Comparison of ENCODE assay signal across 8 mouse cellular contexts in the genomic region with DNA sequence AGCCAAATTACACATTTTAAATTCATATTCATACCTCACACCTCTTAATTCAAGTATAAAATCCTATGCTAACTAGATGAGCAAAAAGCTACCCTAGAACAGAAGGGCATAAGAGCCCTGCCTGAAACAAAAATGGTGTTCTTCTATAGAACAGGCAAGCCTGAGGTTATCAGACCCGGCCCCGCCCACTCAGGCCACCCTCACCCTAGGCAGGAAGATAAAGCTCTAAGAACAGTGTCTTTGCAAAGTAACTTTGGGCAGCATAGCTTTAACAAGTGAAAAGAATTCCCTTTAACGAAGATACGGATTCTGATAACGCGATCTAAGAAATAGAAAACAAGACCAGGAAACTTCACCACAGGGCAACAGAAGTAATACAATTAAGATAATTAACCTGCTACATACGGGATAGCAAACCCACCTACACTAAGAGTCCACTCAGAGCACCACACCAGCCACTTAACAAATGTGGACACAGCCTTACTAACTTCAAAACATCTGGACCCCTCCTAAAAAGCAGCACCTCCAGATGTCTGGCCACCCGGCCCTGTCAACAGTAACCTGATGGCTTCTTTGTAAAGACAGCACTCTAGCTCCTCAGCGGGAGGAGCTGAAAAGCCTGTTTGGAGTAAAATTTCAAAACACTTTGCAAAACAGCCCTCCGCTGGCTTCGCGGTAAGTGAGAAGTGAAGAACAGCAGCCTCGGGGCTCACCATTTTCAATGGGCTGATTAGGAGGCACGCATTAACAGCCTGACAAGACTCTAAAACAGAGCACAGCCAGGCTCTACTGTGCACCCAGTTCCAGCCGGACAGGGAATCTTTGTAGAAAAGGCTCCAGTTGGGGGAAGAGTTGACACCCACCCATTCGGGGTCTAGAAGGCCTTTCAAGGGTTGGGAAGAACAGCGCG. TPM values are rescaled to one million over a fixed set of nuclear protein-coding genes. Genes with fewer than 3 reads are reported as not detected.
DNase-seq lines count a peak whose midpoint lies in the region; ATAC-seq and TF ChIP-seq lines count a peak whose summit lies in the region.

No protein-coding gene starts in this region.

- WGBS in neural tube, embryonic 11.5 days, result 11% methylated on average over 18 of the region's 18 CpGs
- 8% methylated on average over 18 of the region's 18 CpGs for WGBS in forebrain, embryonic 14.5 days
- 8% methylated on average over 18 of the region's 18 CpGs for WGBS in kidney, embryonic 14.5 days
- 1% methylated on average over 18 of the region's 18 CpGs for WGBS in macrophage (ENCODE audit: missing documents)
- WGBS in stomach, postnatal 0 days, result 3% methylated on average over 18 of the region's 18 CpGs

- H3K27ac ChIP-seq in neural tube, embryonic 11.5 days (ENCODE audit: low read depth, low read length), result no peak overlapping the region
- peak overlapping the region; percentile 75; the same call in 1 of the 2 replicates for H3K27ac ChIP-seq in forebrain, embryonic 14.5 days (ENCODE audit: low read depth, low read length)
- H3K27ac ChIP-seq in kidney, embryonic 14.5 days (ENCODE audit: low read depth, low read length), result peak overlapping the region; percentile 20; the same call in 1 of the 2 replicates
- peak overlapping the region; percentile 68 for H3K27ac ChIP-seq in macrophage
- H3K27ac ChIP-seq in stomach, postnatal 0 days (replicated peaks), result peak overlapping the region; percentile 81

- no peaks in the 10 kb centered on the region for H3K27me3 ChIP-seq in neural tube, embryonic 11.5 days (ENCODE audit: control insufficient read depth, insufficient read depth, low read length)
- H3K27me3 ChIP-seq in forebrain, embryonic 14.5 days (replicated peaks; ENCODE audit: control insufficient read depth, insufficient read depth, low read length), result no peaks in the 10 kb centered on the region
- no peaks in the 10 kb centered on the region for H3K27me3 ChIP-seq in kidney, embryonic 14.5 days (ENCODE audit: control insufficient read depth, insufficient read depth, low read length)
- no peaks in the 10 kb centered on the region for H3K27me3 ChIP-seq in stomach, postnatal 0 days (ENCODE audit: control insufficient read depth, insufficient read depth, low read length)

- no peaks in the 10 kb centered on the region for H3K36me3 ChIP-seq in neural tube, embryonic 11.5 days (ENCODE audit: control insufficient read depth, insufficient read depth, low read length)
- H3K36me3 ChIP-seq in forebrain, embryonic 14.5 days (ENCODE audit: control insufficient read depth, insufficient read depth, low read length), result 0 out of 2 replicates have a peak, but pooled peaks cover 4% of the 10 kb centered on the region
- H3K36me3 ChIP-seq in kidney, embryonic 14.5 days (ENCODE audit: control insufficient read depth, insufficient read depth, low read length), result no peaks in the 10 kb centered on the region; the same call in 1 of the 2 replicates
- no peaks in the 10 kb centered on the region for H3K36me3 ChIP-seq in macrophage (ENCODE audit: inconsistent target)
- H3K36me3 ChIP-seq in stomach, postnatal 0 days (ENCODE audit: control insufficient read depth, insufficient read depth, low read length), result no peaks in the 10 kb centered on the region

- peak overlapping the region; percentile 53 for H3K4me3 ChIP-seq in neural tube, embryonic 11.5 days (ENCODE audit: low read depth, low read length)
- H3K4me3 ChIP-seq in forebrain, embryonic 14.5 days (ENCODE audit: low read depth, low read length), result peak overlapping the region; percentile 86
- peak overlapping the region; percentile 57 for H3K4me3 ChIP-seq in kidney, embryonic 14.5 days (ENCODE audit: low read length)
- H3K4me3 ChIP-seq in macrophage (ENCODE audit: inconsistent target), result peak overlapping the region; percentile 76
- peak overlapping the region; percentile 54 for H3K4me3 ChIP-seq in stomach, postnatal 0 days (ENCODE audit: low read depth, low read length)

- H3K4me1 ChIP-seq in neural tube, embryonic 11.5 days (ENCODE audit: control insufficient read depth, insufficient read depth, low read length), result peaks cover 5% of the 10 kb centered on the region; the same call in 1 of the 2 replicates
- peaks cover 16% of the 10 kb centered on the region for H3K4me1 ChIP-seq in forebrain, embryonic 14.5 days (ENCODE audit: control insufficient read depth, insufficient read depth, low read length)
- peaks cover 22% of the 10 kb centered on the region for H3K4me1 ChIP-seq in kidney, embryonic 14.5 days (ENCODE audit: control insufficient read depth, insufficient read depth, low read length)
- no peaks in the 10 kb centered on the region; the same call in 1 of the 2 replicates for H3K4me1 ChIP-seq in stomach, postnatal 0 days (replicated peaks; ENCODE audit: control insufficient read depth, insufficient read depth)

- H3K9ac ChIP-seq in neural tube, embryonic 11.5 days (ENCODE audit: low read length), result peak overlapping the region; percentile 64
- peak overlapping the region; percentile 79 for H3K9ac ChIP-seq in forebrain, embryonic 14.5 days (ENCODE audit: low read length)
- H3K9ac ChIP-seq in kidney, embryonic 14.5 days (ENCODE audit: low read depth, low read length), result peak overlapping the region; percentile 66
- peak overlapping the region; percentile 62 for H3K9ac ChIP-seq in stomach, postnatal 0 days (ENCODE audit: low read length)

- H3K79me2 ChIP-seq in macrophage (ENCODE audit: inconsistent target), result peaks cover 42% of the 10 kb centered on the region

- TF ChIP-seq CTCF in stomach, postnatal 0 days (IDR thresholded peaks at IDR 0.05; ENCODE audit: low read depth), result no peak

- TF ChIP-seq EP300 in stomach, postnatal 0 days (optimal IDR thresholded peaks at IDR 0.05), result no peak

- H3K9me3 ChIP-seq in neural tube, embryonic 11.5 days (ENCODE audit: control insufficient read depth, low read length), result no peaks in the 10 kb centered on the region
- H3K9me3 ChIP-seq in forebrain, embryonic 14.5 days (replicated peaks; ENCODE audit: control insufficient read depth, low read length), result no peaks in the 10 kb centered on the region
- H3K9me3 ChIP-seq in kidney, embryonic 14.5 days (ENCODE audit: control insufficient read depth, low read length), result no peaks in the 10 kb centered on the region
- no peaks in the 10 kb centered on the region for H3K9me3 ChIP-seq in stomach, postnatal 0 days (ENCODE audit: control insufficient read depth, low read length)

- DNase-seq in neural tube, embryonic 11.5 days (ENCODE audit: low spot score), result no peak
- no peak for DNase-seq in neural tube, embryonic 10.5 days (ENCODE audit: extremely low spot score, low spot score)
- DNase-seq in adrenal gland, adult 8-10 months, result peak; percentile 43
- peak; percentile 59 for DNase-seq in forebrain, embryonic 14.5 days (ENCODE audit: low spot score)
- DNase-seq in stomach, postnatal 0 days (ENCODE audit: low spot score), result peak; percentile 66
- DNase-seq in layer of hippocampus, adult 8-10 months (ENCODE audit: low spot score in 2 of 2), result no peak

- peak overlapping the region; percentile 51 for H3K4me2 ChIP-seq in neural tube, embryonic 11.5 days (ENCODE audit: low read depth)
- H3K4me2 ChIP-seq in forebrain, embryonic 14.5 days (ENCODE audit: low read length), result peak overlapping the region; percentile 86
- peak overlapping the region; percentile 73 for H3K4me2 ChIP-seq in kidney, embryonic 14.5 days (replicated peaks; ENCODE audit: low read depth, low read length)
- peak overlapping the region; percentile 79 for H3K4me2 ChIP-seq in stomach, postnatal 0 days (replicated peaks; ENCODE audit: low read depth)

- ATAC-seq in neural tube, embryonic 11.5 days (ENCODE audit: insufficient read depth, low FRiP score, low TSS enrichment), result peak; percentile 27
- peak; percentile 47 for ATAC-seq in forebrain, embryonic 14.5 days
- peak; percentile 34; the same call in 1 of the 2 replicates for ATAC-seq in kidney, embryonic 14.5 days (ENCODE audit: low FRiP score, low TSS enrichment)
- ATAC-seq in stomach, postnatal 0 days (ENCODE audit: low FRiP score, low TSS enrichment), result peak; percentile 1; the same call in 1 of the 2 replicates

RNA-seq across cellular contexts. Expression of a gene that starts 0.9 kb away (rescaled TPM):
- 1.8 and 1.9 TPM in 2 replicates for polyA plus RNA-seq in neural tube, embryonic 11.5 days (2014; fragmentation: Nextera tagmentation; extraction: Ambion mirVana)
- 10 to 100 TPM; 13.7 to 23.9 (median 20.8) TPM for total RNA-seq in adrenal gland, adult 8-10 months (2022)
- polyA plus RNA-seq in forebrain, embryonic 14.5 days (2014; fragmentation: Nextera tagmentation; extraction: Ambion mirVana), result 2.5 and 2.6 TPM in 2 replicates
- polyA plus RNA-seq in kidney, embryonic 14.5 days (2014; fragmentation: Nextera tagmentation; extraction: Ambion mirVana), result 3.2 and 5.5 TPM in 2 replicates
- total RNA-seq in macrophage (2018; cell fraction: chromatin; rRNA removed), result 10 to 100 TPM in 10 of 26 experiments, 1 to 10 TPM in 15, under 1 TPM in 1; 0.76 to 21.0 (median 8.4) TPM
- total RNA-seq in macrophage (2018; cell fraction: cytosol; rRNA removed), result 10 to 100 TPM in 15 of 26 experiments, 1 to 10 TPM in 11; 6.1 to 14.8 (median 11.2) TPM
- 10 to 100 TPM in 8 of 26 experiments, 1 to 10 TPM in 18; 2.0 to 21.3 (median 7.6) TPM for total RNA-seq in macrophage (2018; cell fraction: nucleus; rRNA removed)
- polyA plus RNA-seq in macrophage (2018), result 8.3 to 10.7 TPM (median 10.0 TPM) in 3 replicates
- 2.4 and 2.6 TPM in 2 replicates for polyA plus RNA-seq in stomach, postnatal 0 days (2015; fragmentation: Nextera tagmentation; extraction: Ambion mirVana)
- 10 to 100 TPM; 12.9 to 17.6 (median 14.5) TPM for total RNA-seq in layer of hippocampus, adult 8-10 months (2022)

RNA-seq across cellular contexts. Expression of a gene that starts 53.2 kb away (rescaled TPM):
- 10.7 and 10.9 TPM in 2 replicates for polyA plus RNA-seq in neural tube, embryonic 11.5 days (2014; fragmentation: Nextera tagmentation; extraction: Ambion mirVana)
- 10 to 100 TPM; 22.6 to 31.6 (median 27.9) TPM for total RNA-seq in adrenal gland, adult 8-10 months (2022)
- 9.4 and 10.7 TPM in 2 replicates for polyA plus RNA-seq in forebrain, embryonic 14.5 days (2014; fragmentation: Nextera tagmentation; extraction: Ambion mirVana)
- polyA plus RNA-seq in kidney, embryonic 14.5 days (2014; fragmentation: Nextera tagmentation; extraction: Ambion mirVana), result 5.2 and 9.8 TPM in 2 replicates
- total RNA-seq in macrophage (2018; cell fraction: chromatin; rRNA removed), result 10 to 100 TPM in 16 of 26 experiments, 1 to 10 TPM in 10; 2.0 to 48.8 (median 17.9) TPM
- total RNA-seq in macrophage (2018; cell fraction: cytosol; rRNA removed), result 10 to 100 TPM in 9 of 26 experiments, 1 to 10 TPM in 17; 2.3 to 17.5 (median 8.7) TPM
- total RNA-seq in macrophage (2018; cell fraction: nucleus; rRNA removed), result 10 to 100 TPM in 16 of 26 experiments, 1 to 10 TPM in 10; 4.3 to 34.5 (median 14.5) TPM
- polyA plus RNA-seq in macrophage (2018), result 11.0 to 14.7 TPM (median 11.2 TPM) in 3 replicates
- polyA plus RNA-seq in stomach, postnatal 0 days (2015; fragmentation: Nextera tagmentation; extraction: Ambion mirVana), result 6.7 and 7.6 TPM in 2 replicates
- total RNA-seq in layer of hippocampus, adult 8-10 months (2022), result 10 to 100 TPM; 20.5 to 24.2 (median 23.1) TPM

Comparison
In these comparisons a context has a peak if more than half of its experiments do, and no peak if none do; other contexts are left out.
1. DNase-seq: peak in adrenal gland, adult 8-10 months (single experiment), forebrain, embryonic 14.5 days (single experiment) and stomach, postnatal 0 days (single experiment); none in neural tube, embryonic 11.5 days (single experiment), neural tube, embryonic 10.5 days (single experiment) and layer of hippocampus, adult 8-10 months (0 of 2).
2. Peak in every context shown above with its lines, with median percentiles within 50 percentile points of each other: ATAC-seq, H3K4me2 ChIP-seq, H3K4me3 ChIP-seq and H3K9ac ChIP-seq.